Mouse (Mus musculus) layer of hippocampus, adult 9-10 months (tissue): ENCODE data around the gene Galns.
A peak's percentile ranks its signal among the peaks of the same experiment; 100 is the strongest.
"Not testable (repeated sequence)": the region's sequence is repeated elsewhere in the genome, so short reads cannot be mapped to it uniquely, and the experiment has no call there.

Source experiments
- DNase-seq: peaks from one replicate; pipeline ENCODE4 v3.0.0; 2022; ENCODE audit warnings: low spot score

Gene Galns

DNA sequence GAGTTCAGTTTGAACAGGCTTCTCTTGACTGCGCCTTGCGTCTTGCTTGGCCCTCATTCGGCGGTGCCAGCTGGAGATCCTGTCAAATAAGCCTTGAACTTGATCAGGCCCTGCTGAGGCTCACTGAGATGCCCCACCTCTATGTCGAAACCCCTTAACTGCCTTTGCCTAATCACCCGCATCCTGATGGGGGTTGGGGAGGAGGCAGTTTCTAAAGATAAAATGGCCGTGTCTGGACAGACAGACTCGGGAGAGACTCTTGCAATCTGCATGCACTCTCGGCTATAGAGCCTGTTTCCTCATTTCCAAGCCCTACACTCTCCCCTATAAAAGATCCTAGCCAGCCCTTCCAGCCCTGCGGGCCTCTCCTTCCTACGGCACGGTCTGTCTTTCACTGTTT is 18.0 kb downstream of the Galns start:
- no peak for DNase-seq

DNA sequence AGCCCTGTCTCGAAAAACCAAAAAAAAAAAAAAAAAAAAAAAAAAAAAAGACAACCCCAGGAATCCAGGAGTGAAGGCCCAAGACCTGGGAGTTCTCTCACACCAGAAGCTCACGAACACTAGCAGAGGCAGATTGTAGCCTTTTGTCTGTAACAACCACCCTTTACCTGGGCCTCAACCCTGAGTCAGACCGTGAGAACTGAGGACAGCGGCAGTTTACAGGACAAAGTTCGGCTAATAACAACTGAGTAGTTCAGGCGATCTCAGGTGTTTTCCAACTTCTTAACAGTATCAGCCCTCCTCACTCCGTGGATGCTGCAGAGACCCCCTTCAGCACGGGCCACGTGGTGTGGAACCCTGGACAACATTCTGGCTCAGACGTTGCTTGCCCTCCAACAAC is 24.5 kb downstream of the Galns start:
- no peak for DNase-seq

GRCm38 (mm10) chr8:122586171-122586570 is 25.1 kb downstream of the Galns start:
- no peak for DNase-seq

DNA sequence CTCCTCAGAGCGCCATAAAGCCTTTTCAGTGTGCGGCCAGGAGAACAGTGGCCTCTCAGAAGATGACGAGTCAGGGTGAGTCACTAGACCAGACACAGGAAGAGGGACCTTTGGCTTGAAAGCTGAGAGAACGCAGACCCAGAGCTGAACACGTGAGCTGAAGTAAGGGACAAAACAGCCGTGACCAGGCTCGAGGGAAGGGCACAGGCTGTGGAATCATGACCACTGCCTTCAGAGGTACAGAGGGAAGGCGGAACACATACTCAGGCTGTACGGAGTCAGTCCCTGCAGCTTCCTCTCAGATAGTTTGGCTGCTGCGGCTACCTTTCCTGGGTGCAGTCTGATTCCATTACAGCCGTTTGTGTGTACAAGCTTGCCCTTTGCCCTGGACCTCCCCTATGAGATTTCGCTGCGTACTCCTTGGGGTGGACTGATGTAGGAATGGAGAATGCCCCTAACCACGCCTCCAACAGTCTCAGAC is 25.8 kb downstream of the Galns start:
- DNase-seq = no peak

DNA sequence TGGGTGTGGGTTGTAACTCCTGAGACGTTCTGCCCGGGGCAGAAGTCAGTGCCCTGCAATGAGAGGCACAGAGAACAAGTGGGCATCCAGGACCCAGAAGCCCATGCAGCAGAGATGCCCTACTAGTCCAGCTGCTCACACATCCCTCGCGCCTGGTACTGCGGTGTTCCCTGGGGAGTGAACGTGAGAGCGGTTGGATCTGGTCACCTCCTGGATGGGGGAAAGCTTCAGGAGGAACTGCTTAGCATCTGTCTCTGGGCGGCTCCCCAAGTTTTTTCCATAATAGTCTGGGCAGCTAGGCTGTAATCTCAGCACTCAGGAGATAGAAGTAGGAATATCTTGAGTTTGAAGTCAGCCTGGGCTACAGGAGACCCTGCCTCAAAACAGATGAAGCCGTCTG is 26.3 kb downstream of the Galns start:
- no peak for DNase-seq

DNA sequence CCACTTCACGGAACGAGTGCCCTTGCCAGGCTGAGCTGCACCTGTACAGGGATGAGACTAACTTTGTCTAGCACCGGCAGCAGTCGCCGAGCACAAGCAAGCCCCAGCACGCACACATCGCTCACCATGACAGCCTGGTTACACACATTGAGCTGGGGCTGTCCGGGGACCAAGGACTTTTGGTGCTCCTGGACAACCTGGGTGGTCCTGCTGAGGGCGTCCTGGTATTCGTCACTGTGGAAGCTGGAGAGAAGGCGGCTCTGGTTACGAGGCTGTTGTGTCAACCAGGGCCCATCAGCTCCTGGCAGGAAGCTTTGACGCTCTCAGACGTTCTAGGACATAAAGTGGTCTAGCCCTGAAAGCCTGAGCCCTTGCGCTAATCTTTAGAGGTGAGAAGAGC is 30.3 kb downstream of the Galns start:
- DNase-seq = no peak

- DNase-seq = no peak
Observed at GRCm38 (mm10) chr8:122579196-122579595, 32.1 kb downstream of the Galns start.

- no peak for DNase-seq
Observed at GRCm38 (mm10) chr8:122577116-122577515, 34.1 kb downstream of the Galns start.

GRCm38 (mm10) chr8:122576648-122577022 is 34.6 kb downstream of the Galns start, which contains the start of gene Aprt:
Gene Aprt, minus strand, starts transcription at chr8:122576909.
- peak; percentile 82 for DNase-seq

DNA sequence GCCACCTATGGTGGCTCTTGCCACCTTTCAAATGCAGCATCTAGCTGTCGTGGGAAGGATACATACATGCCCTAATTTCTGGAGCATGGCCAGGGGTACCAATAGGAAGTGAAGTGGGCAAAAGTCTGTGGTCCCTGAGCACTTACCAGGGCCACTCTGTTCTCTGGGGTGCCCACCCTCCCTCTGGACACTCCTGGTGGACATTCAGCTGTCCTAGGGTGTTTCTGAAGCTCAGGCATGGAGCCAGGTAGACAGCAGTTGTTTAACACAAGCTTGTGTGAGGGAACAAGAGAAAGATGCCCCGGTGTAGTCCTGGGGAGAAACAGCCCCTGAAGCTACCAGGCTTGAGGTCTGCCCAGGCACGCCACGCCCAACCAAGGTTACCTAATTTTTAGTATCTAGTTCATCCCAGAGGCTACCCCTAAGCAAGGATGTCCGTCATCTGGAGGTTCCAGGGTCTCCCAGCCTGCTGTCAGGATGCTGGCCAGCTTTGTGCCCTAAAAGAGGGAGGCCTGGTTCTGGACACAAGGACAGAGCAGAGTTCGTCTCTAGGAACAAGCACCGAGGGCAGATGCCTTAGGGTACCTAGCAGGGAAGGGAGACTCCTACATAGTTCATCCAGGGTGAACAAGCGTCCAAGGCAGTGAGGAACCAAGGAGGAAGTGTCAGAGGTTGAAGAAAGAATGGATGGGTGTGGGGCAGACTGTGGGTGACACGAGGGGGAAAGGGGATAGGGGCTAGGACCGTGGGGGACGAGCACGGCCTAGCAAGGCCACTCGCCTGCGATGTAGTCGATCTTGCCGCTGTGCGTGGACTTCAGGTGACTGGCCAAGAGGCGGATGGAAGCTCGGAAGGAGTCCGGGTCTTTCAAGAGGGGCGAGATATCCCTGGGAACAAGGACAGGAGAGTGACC is 35.3 kb downstream of the Galns start:
- DNase-seq = no peak

DNA sequence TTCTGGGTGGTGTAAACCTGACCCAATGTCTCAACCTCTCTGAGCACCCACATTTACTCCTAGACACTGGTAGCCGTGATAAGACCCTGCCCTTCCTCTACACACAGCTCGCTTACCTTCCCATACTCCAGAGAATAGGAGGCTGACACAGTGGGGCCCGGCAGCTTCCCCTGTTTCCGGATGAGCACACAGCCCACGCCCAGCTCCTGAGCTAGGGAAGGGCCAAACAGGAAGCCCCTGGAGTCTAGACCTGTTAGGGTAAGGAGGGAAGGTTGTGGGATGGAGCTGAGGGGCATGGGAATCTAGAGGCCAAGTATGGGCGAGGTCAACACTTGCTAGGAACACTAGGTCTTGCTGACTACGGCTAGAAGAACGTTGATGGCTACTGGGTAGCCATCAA is 36.0 kb downstream of the Galns start:
- no peak for DNase-seq

GRCm38 (mm10) chr8:122574667-122575251 is 36.5 kb downstream of the Galns start:
- DNase-seq = no peak

DNA sequence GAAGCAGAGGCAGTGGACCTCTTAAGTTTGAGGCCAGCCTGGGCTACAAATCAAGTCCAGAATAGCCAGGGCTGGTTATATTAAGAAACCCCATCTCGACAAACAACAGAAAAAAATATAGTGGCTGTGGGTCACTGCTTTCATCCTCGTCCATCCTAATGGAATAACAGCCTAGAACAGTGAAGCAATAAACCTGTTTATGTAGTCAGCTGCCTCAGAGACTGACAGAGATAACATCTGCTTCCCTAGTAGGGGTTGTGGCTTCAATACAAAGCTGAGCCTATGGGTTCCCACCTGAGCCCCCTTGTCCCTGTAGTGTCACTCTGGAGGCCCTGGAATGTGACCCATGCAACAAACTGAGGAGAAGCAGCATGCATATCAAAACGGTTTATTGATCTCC is 37.0 kb downstream of the Galns start:
- DNase-seq = no peak

DNA sequence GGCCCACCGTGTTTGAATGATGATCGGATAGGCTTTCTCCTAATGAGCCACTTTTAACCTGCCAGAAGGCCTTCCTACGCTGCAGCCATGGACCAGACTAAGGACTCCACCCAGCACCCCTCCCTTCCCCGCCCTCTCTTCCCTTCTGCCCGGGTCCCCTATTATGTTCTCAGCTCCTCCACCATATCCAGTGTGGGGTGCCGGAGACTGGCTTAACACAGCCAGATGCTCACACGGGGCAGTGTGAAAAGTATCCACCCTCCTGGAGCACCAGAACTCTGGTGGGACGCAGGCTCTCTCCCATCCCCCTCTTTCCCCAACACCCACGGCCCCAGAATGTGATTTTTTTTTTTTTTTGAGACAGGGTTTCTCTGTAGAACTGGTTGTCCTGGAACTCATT is 37.7 kb downstream of the Galns start:
- DNase-seq = no peak

GRCm38 (mm10) chr8:122573176-122573575 is 38.1 kb downstream of the Galns start:
- not testable (repeated sequence) for DNase-seq

DNA sequence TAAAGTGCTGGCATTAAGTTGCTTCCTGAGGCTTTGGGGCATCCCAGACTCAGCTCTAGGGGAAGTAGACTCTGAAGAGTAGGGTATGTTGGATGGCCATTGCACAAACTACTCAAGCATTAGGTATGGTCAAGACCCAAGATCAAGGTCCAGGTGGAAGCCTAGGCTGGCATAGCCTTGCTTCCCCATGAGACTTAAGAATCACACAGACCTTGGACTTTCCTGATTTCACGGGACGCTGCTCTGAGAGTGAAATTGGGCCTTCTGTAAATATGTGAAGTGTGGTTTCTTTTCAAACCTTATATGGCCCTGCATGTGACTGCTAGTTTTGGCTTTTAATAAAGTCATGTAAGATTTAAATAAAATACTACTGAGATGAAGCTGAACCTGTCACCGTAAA is 38.5 kb downstream of the Galns start:
- no peak for DNase-seq

DNA sequence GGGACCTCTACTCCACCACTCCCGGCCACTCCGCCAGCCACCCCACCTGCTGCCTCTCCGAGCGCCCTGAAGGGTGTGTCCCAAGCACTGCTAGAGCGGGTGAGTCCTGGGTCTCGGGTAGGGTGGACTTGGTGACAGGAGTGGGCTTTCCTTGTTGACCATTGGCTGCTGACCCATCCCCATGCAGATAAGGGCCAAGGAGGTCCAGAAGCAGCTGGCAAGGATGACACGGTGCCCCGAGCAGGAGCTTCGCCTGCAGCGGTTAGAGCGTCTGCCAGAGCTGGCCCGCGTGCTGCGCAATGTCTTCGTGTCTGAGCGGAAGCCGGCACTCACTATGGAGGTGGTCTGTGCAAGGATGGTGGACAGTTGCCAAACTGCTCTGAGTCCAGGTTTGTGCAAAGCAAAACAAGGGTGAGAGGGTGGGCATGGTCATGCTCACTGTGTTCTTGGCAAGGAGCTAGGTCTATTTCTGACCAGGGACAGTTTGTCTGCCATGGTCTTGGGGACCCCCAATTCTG is 39.5 kb downstream of the Galns start:
- no peak for DNase-seq

DNA sequence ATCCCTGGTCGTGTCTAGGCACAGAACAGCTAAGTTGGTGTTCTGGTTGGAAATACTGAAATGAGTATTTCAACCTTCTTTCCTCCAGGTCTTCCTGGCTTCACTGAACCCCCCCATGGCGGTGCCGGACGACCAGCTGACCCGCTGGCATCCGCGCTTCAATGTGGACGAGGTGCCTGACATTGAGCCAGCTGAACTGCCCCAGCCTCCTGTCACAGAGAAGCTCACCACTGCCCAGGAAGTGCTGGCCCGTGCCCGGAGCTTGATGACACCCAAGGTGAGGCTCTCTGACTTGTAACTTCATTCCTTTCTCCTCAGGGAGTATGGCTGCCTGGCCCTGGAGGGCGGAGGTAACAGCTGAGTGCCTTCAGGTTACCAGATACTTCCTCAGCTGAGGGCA is 40.1 kb downstream of the Galns start:
- no peak for DNase-seq

GRCm38 (mm10) chr8:122569996-122570395 is 41.3 kb downstream of the Galns start:
- no peak for DNase-seq

- no peak for DNase-seq
Observed at GRCm38 (mm10) chr8:122569329-122569728, 41.9 kb downstream of the Galns start.

GRCm38 (mm10) chr8:122568881-122569309 is 42.4 kb downstream of the Galns start:
- DNase-seq = no peak

- no peak for DNase-seq
Observed at GRCm38 (mm10) chr8:122568109-122568504, 43.2 kb downstream of the Galns start.
